Mouse (Mus musculus) midbrain, embryonic 15.5 days (tissue): Measurements from ENCODE around the gene Snx9. TPM values are rescaled to one million over a fixed set of nuclear protein-coding genes. Genes with fewer than 3 reads are reported as not detected.

ENCODE experiments used
- ATAC-seq: fragments of 200-750 bp; cut with Nextera tagmentation; replicated peaks from 2 replicates; pipeline ENCODE4 v1.8.0; 2017; ENCODE audit warnings: moderate TSS enrichment
- H3K27ac ChIP-seq: fragments of 300-500 bp; sonication (generic); 2 replicates; pipeline ENCODE4 v1.5.1; 2015; ENCODE audit warnings: mild to moderate bottlenecking, inconsistent platforms
- H3K27me3 ChIP-seq: fragments of 300-500 bp; sonication (generic); replicated peaks from 2 replicates; pipeline ENCODE4 v1.6.1; 2015; ENCODE audit warnings: inconsistent platforms
- H3K36me3 ChIP-seq: fragments of 300-500 bp; sonication (generic); replicated peaks from 2 replicates; pipeline ENCODE4 v1.6.1; 2015; ENCODE audit warnings: inconsistent platforms
- H3K4me1 ChIP-seq: fragments of 300-500 bp; sonication (generic); 2 replicates; pipeline ENCODE4 v1.6.1; 2015; ENCODE audit warnings: inconsistent platforms
- H3K4me2 ChIP-seq: fragments of 300-500 bp; sonication (generic); 2 replicates; pipeline ENCODE4 v1.6.1; 2015; ENCODE audit warnings: inconsistent platforms, mild to moderate bottlenecking, moderate library complexity
- H3K4me3 ChIP-seq: fragments of 300-500 bp; sonication (generic); 2 replicates; pipeline ENCODE4 v1.5.1; 2015; ENCODE audit warnings: mild to moderate bottlenecking, inconsistent platforms
- H3K9ac ChIP-seq: fragments of 300-500 bp; sonication (generic); 2 replicates; pipeline ENCODE4 v1.6.1; 2015; ENCODE audit warnings: mild to moderate bottlenecking, inconsistent platforms
- H3K9me3 ChIP-seq: fragments of 300-500 bp; sonication (generic); 2 replicates; pipeline ENCODE4 v1.6.1; 2016; ENCODE audit warnings: inconsistent platforms
- WGBS: fragments of 180-500 bp; shearing (Covaris S2); methylation state at CpG from one replicate; pipeline ENCODE4 v1.1.7; 2015; ENCODE audit warnings: mixed read lengths; 5-methylcytosine and 5-hydroxymethylcytosine counted together
- polyA plus RNA-seq: library from polyadenylated mRNA; unstranded; fragments of >200 nt; fragmentation: Nextera tagmentation; extraction: Ambion mirVana; gene quantifications from 2 replicates; pipeline ENCODE4 v1.2.1, GENCODE M21; 2015

The Snx9 gene
- polyA plus RNA-seq, 1 experiment from 2014 or later = 6.9 TPM

GRCm38 (mm10) chr17:5800824-5801560 lies 40.1 kb upstream of the Snx9 start:
- 76% methylated on average over 7 of the region's 7 CpGs for WGBS
- Histone ChIP-seq H3K36me3 (no peaks in the 10 kb centered on the region), H3K9me3 (no peaks in the 10 kb centered on the region), H3K27me3 (no peaks in the 10 kb centered on the region), H3K4me1 (no peaks in the 10 kb centered on the region), H3K27ac (no peak overlapping the region), H3K9ac (no peak overlapping the region), H3K4me3 (no peak overlapping the region), H3K4me2 (no peak overlapping the region)
- ATAC-seq = no peak

DNA sequence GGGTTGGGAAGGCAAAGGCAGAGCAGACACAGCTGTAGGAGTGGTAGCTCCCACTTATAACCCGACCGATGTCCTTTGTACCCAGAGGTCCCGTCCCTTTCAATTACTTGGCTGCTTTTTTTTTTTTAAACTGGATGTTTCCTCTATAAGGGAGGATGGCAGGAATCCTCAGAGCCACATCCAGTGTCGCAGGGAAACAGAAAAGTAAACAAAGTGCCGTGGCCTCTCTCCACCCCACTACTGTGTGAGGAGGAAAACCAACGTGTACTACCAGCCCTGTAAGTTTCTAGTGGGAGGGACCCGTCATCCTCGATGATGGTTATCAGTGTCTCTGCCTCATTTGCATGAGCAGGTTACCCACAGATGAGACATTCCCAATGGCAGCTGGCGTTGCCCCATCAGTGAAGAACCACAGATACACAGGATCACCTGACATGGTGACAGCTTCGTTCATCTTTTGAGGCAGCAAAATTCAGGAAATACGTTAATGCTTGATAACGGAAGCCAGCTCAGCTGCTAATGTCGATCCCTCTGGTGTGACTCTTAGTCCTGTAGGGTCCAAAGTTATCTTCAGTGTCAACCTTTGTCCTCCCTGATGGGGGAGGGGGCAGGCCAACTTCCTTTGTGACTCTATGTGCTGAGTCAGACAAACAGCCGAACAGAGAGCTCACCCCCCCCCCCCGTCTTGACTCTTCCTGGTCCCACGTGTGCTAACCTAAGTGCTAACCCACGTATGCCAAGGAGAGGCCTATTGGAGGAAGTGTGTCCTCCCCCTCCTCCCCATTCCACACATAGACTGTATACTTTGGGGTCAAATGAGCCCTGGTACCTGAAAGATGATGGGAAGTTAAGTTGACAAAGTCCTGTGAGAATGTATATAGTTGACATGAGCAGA lies 39.1 kb upstream of the Snx9 start:
- Histone ChIP-seq H3K4me2 (no peak overlapping the region), H3K9ac (no peak overlapping the region), H3K4me3 (no peak overlapping the region), H3K36me3 (no peaks in the 10 kb centered on the region), H3K9me3 (no peaks in the 10 kb centered on the region), H3K27me3 (no peaks in the 10 kb centered on the region), H3K27ac (no peak overlapping the region), H3K4me1 (no peaks in the 10 kb centered on the region)
- no peak for ATAC-seq
- WGBS = 80% methylated on average over 17 of the region's 17 CpGs

DNA sequence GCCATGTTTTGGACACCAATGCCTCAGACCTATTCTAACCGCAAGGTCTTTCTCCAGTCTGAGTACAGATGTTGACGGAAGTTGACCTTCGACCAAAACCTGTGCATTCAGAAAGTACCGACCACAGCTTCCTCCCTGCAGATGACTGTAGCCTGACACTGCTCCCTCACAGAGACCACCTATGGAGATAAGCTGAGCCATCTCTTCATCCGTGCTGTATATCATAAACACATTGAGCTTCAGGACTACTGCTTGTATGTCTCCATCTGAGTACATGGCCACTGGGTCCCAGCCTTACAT lies 38.5 kb upstream of the Snx9 start:
- Histone ChIP-seq H3K4me1 (no peaks in the 10 kb centered on the region), H3K9ac (no peak overlapping the region), H3K27ac (no peak overlapping the region), H3K4me2 (no peak overlapping the region), H3K9me3 (no peaks in the 10 kb centered on the region), H3K36me3 (no peaks in the 10 kb centered on the region), H3K4me3 (no peak overlapping the region), H3K27me3 (no peaks in the 10 kb centered on the region)
- no peak for ATAC-seq
- whole genome bisulfite sequencing = 82% methylated on average over 5 of the region's 5 CpGs

DNA sequence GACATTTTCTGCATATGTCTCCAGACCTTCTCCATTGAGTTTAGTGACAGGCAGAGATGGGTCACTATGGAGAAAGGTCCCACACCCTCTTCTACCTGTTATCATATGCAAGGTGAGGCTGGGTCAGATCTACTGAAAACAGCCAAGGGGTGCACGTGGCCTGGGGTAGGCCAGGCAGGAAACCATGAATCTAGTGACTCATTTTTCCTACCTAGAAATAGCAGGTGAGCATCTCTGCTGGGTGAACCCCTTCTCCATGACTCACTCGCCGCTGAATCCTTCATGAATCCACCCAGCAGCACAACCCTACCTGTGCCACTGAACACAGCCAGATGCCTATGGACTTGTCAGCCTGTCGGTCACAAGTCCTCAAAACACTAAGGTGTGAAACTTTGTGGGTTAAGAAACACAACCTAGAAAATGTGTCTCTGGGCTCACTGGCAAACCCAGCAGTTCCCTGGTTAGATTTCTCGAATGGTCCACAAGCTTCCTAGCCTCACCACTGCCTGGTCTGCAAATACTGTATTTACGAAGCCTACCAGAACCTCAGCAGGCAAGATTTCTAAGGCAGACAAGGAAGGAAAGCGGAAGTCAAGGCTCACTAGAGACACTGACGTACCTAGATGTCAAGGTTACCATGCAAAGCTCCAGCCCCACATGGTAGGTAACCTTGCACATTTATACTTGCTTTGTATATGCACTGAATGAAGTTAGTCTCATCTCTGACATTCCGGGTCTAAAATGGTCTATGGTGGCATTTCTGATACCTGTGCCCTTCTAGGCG lies 37.7 kb upstream of the Snx9 start:
- WGBS = 88% methylated on average over 10 of the region's 10 CpGs
- no peak overlapping the region for H3K4me2 ChIP-seq
- no peaks in the 10 kb centered on the region for H3K27me3 ChIP-seq
- H3K9ac ChIP-seq = no peak overlapping the region
- no peak overlapping the region for H3K4me3 ChIP-seq
- no peaks in the 10 kb centered on the region for H3K4me1 ChIP-seq
- no peak for ATAC-seq
- H3K36me3 ChIP-seq = no peaks in the 10 kb centered on the region
- no peaks in the 10 kb centered on the region for H3K9me3 ChIP-seq
- H3K27ac ChIP-seq = no peak overlapping the region

- H3K27ac ChIP-seq = no peak overlapping the region
- no peak overlapping the region for H3K4me2 ChIP-seq
- no peak overlapping the region for H3K9ac ChIP-seq
- WGBS = 83% methylated on average over 12 of the region's 12 CpGs
- no peaks in the 10 kb centered on the region for H3K27me3 ChIP-seq
- H3K4me3 ChIP-seq = no peak overlapping the region
- H3K9me3 ChIP-seq = no peaks in the 10 kb centered on the region
- no peaks in the 10 kb centered on the region for H3K4me1 ChIP-seq
- no peak for ATAC-seq
- no peaks in the 10 kb centered on the region for H3K36me3 ChIP-seq
Measured at GRCm38 (mm10) chr17:5804370-5805150, 36.6 kb upstream of the Snx9 start.

DNA sequence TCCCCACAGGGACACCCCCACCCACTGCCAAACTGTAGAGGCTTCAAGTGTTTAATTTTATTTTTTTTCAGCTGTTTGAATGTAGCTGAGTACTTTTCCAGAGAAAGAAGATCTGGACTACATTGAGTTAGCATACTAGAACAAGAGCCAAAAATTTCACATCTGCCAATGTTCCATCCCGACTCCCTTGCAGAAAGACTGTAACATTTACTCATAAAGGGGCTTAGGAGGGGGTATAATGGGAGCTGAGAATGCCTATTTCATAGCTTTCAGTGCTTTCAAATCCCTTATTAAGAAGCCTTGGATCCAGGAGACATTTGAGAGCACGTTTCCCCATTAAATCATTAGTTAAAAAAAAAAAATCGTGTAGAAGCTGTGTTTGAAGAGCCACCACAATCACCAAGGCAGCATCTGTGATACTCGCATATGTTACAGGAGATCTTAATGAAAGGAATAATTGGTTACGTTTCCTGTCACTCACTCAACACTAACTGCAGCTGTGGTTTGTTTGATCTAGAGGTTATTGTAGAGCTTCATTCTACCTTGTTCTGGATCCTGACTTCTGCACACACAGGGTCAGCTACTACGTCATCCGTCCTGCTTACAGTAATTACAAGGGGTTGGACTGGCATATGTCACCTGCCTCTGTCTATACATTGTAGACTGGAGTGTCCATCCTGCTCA lies 35.8 kb upstream of the Snx9 start:
- H3K27me3 ChIP-seq = no peaks in the 10 kb centered on the region
- no peaks in the 10 kb centered on the region for H3K4me1 ChIP-seq
- H3K4me3 ChIP-seq = no peak overlapping the region
- H3K9me3 ChIP-seq = no peaks in the 10 kb centered on the region
- 60% methylated on average over 7 of the region's 7 CpGs for WGBS
- no peak overlapping the region for H3K27ac ChIP-seq
- no peak overlapping the region for H3K9ac ChIP-seq
- H3K36me3 ChIP-seq = no peaks in the 10 kb centered on the region
- no peak overlapping the region for H3K4me2 ChIP-seq
- no peak for ATAC-seq

- ATAC-seq = no peak
- Histone ChIP-seq H3K27ac (no peak overlapping the region), H3K4me2 (no peak overlapping the region), H3K27me3 (no peaks in the 10 kb centered on the region), H3K4me1 (no peaks in the 10 kb centered on the region), H3K4me3 (no peak overlapping the region), H3K9me3 (no peaks in the 10 kb centered on the region), H3K9ac (no peak overlapping the region), H3K36me3 (no peaks in the 10 kb centered on the region)
- 80% methylated on average over 2 of the region's 2 CpGs for WGBS
Measured at GRCm38 (mm10) chr17:5805935-5806334, 35.2 kb upstream of the Snx9 start.

DNA sequence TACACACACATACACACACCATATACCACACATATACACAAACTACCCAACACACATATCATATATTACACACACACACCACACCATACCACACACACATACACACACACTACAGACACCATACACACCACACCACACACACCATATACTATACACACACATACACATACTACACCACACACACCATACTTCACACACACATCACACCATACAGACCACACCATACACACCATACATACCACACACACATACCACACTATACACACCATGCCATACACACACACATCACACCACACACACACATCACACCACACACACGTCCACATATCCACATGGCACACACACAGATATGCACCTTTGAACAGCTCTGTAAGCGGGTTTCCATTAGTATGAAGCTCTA lies 34.3 kb upstream of the Snx9 start:
- no peak overlapping the region for H3K9ac ChIP-seq
- H3K27me3 ChIP-seq = no peaks in the 10 kb centered on the region
- no peak overlapping the region for H3K27ac ChIP-seq
- H3K4me3 ChIP-seq = no peak overlapping the region
- no peak overlapping the region for H3K4me2 ChIP-seq
- H3K9me3 ChIP-seq = no peaks in the 10 kb centered on the region
- no peaks in the 10 kb centered on the region for H3K4me1 ChIP-seq
- H3K36me3 ChIP-seq = no peaks in the 10 kb centered on the region
- ATAC-seq = no peak
- 84% methylated on average over 2 of the region's 2 CpGs for WGBS

DNA sequence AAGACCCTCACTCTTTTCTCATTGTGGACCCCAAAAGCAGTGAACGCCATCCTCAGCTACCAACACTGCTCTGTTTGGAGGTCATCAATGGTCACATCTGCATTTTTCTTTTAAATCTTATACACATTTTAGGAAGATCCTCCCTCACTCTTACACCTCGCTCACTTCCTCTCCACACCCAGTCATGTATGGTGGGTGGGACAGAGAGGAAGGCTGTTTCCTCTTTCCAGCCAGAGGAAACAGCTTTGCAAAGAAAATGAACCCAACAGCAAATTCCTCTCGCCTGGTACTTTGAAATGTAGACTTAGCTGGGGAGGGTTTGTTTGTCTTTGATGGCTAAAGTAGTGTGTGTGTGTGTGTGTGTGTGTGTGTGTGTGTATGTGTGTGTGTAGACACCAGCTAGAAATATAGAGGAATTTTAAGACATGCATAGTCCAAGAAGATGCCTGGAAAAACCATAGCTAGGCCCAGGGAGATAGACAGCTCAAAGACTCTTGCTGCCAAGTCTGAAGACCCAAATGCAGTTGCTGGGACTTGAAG lies 33.2 kb upstream of the Snx9 start:
- Histone ChIP-seq H3K27ac (no peak overlapping the region), H3K9me3 (no peaks in the 10 kb centered on the region), H3K4me1 (no peaks in the 10 kb centered on the region), H3K9ac (no peak overlapping the region), H3K27me3 (no peaks in the 10 kb centered on the region), H3K36me3 (no peaks in the 10 kb centered on the region), H3K4me2 (no peak overlapping the region), H3K4me3 (no peak overlapping the region)
- no peak for ATAC-seq
- WGBS = 78% methylated on average over 3 of the region's 3 CpGs

- WGBS = 61% methylated on average over 8 of the region's 8 CpGs
- Histone ChIP-seq H3K9me3 (no peaks in the 10 kb centered on the region), H3K27me3 (no peaks in the 10 kb centered on the region)
Measured at GRCm38 (mm10) chr17:5813863-5814640, 27.1 kb upstream of the Snx9 start.

DNA sequence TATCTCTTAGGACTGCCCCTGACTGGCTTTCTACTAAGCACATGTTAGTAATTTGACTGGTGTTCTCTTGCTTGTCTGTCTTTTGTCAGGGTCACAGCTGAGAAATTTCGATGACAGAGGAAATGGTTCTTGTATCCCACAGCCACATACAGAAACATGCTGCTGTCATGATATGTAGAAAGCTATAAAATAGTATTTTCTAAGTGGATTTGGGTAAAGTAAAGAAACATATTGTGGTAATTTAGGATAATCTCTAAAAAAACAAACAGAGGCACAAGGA lies 26.5 kb upstream of the Snx9 start:
- Histone ChIP-seq H3K9ac (no peak overlapping the region), H3K4me2 (no peak overlapping the region), H3K27me3 (no peaks in the 10 kb centered on the region), H3K9me3 (no peaks in the 10 kb centered on the region), H3K4me1 (no peaks in the 10 kb centered on the region; the same call in 1 of the 2 replicates), H3K4me3 (no peak overlapping the region), H3K27ac (no peak overlapping the region), H3K36me3 (no peaks in the 10 kb centered on the region)
- WGBS = 71% methylated on average over 1 of the region's 1 CpGs
- ATAC-seq = no peak

More at GRCm38 (mm10) chr17:5813863-5814640, 27.1 kb upstream of the Snx9 start:
- no peaks in the 10 kb centered on the region for H3K4me1 ChIP-seq
- no peak overlapping the region for H3K27ac ChIP-seq
- no peak overlapping the region for H3K4me2 ChIP-seq
- H3K36me3 ChIP-seq = no peaks in the 10 kb centered on the region
- no peak overlapping the region for H3K9ac ChIP-seq
- ATAC-seq = no peak
- H3K4me3 ChIP-seq = no peak overlapping the region
